ENCODE assay signal across 10 mouse cellular contexts in the genomic region with DNA sequence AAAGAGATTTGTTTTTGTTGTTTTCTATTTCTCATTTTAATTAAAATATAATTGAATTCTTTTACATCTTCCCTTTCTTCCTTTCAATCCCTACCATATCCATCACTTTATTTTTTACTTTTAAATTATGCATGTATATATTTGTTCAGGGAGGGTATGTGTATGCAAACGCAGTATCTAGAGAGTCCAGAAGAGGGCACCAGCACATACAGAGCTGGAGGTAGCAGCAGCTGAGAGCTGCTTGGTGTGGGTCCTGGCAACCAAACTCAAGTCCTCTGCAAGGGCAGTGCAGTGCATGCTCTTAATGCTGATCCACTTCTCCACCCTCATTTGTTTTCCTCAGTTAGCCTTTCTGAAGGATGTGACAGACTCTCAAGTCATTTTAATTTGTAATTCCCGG.
DNase-seq lines count a peak whose midpoint lies in the region; ATAC-seq lines count a peak whose summit lies in the region.
"Had no signal": no experiment of that assay in that cellular context is flagged by ENCODE, and none has a peak within 500 bp of the region (broad histone marks: within the 10 kb centered on the region; RNA-seq: fewer than 3 reads in every experiment).

No protein-coding gene starts in this region.

- 50% methylated on average over 2 of the region's 2 CpGs for WGBS in heart, embryonic 12.5 days
- WGBS in midbrain, embryonic 14.5 days, result 53% methylated on average over 2 of the region's 2 CpGs
- WGBS in midbrain, embryonic 15.5 days, result 55% methylated on average over 2 of the region's 2 CpGs

- no peak overlapping the region for H3K4me3 ChIP-seq in heart, embryonic 12.5 days
- no peak overlapping the region for H3K4me3 ChIP-seq in midbrain, embryonic 14.5 days (replicated peaks; ENCODE audit: low read depth, low read length)
- no peak overlapping the region for H3K4me3 ChIP-seq in midbrain, embryonic 15.5 days
- H3K4me3 ChIP-seq: embryonic facial prominence, embryonic 12.5 days had no signal

- DNase-seq in heart, postnatal 10 days, result peak; percentile 5 to 26
- DNase-seq in midbrain, embryonic 14.5 days, result peak; percentile 26
- peak; percentile 48 for DNase-seq in adrenal gland, postnatal 14 days
- DNase-seq in lung, postnatal 10 days, result peak; percentile 13
- no peak for DNase-seq in frontal cortex, postnatal 25 days (ENCODE audit: low spot score in 2 of 2)
- DNase-seq in spleen, postnatal 36 days (ENCODE audit: low spot score in 2 of 2), result no peak

- H3K27me3 ChIP-seq in heart, embryonic 12.5 days (replicated peaks), result no peaks in the 10 kb centered on the region
- no peaks in the 10 kb centered on the region for H3K27me3 ChIP-seq in midbrain, embryonic 14.5 days (ENCODE audit: control insufficient read depth, insufficient read depth, low read length)
- no peaks in the 10 kb centered on the region for H3K27me3 ChIP-seq in midbrain, embryonic 15.5 days (replicated peaks)
- H3K27me3 ChIP-seq: embryonic facial prominence, embryonic 12.5 days had no signal

- no peak for ATAC-seq in heart, embryonic 12.5 days (ENCODE audit: insufficient number of reproducible peaks, low FRiP score)
- no peak for ATAC-seq in midbrain, embryonic 14.5 days (ENCODE audit: low FRiP score, low TSS enrichment)
- no peak for ATAC-seq in midbrain, embryonic 15.5 days (replicated peaks)
- ATAC-seq: hindbrain, embryonic 16.5 days had no signal

- H3K4me2 ChIP-seq in heart, embryonic 12.5 days, result no peak overlapping the region
- no peak overlapping the region for H3K4me2 ChIP-seq in midbrain, embryonic 14.5 days (ENCODE audit: low read length)
- no peak overlapping the region for H3K4me2 ChIP-seq in midbrain, embryonic 15.5 days
- H3K4me2 ChIP-seq: embryonic facial prominence, embryonic 12.5 days had no signal

- intact Hi-C loops in heart, postnatal 10 days (cut with DNase I), result loop anchor here (1.0 kb wide), 1 partner anchor 187 kb away; no protein-coding TSS in a partner anchor

- H3K9me3 ChIP-seq in heart, embryonic 12.5 days (replicated peaks), result no peaks in the 10 kb centered on the region
- no peaks in the 10 kb centered on the region for H3K9me3 ChIP-seq in midbrain, embryonic 14.5 days (ENCODE audit: control insufficient read depth, low read length)
- no peaks in the 10 kb centered on the region for H3K9me3 ChIP-seq in midbrain, embryonic 15.5 days
- H3K9me3 ChIP-seq: embryonic facial prominence, embryonic 12.5 days had no signal

- H3K4me1 ChIP-seq in heart, embryonic 12.5 days (replicated peaks), result no peaks in the 10 kb centered on the region
- no peaks in the 10 kb centered on the region for H3K4me1 ChIP-seq in midbrain, embryonic 14.5 days (ENCODE audit: control insufficient read depth, insufficient read depth, low read length)
- H3K4me1 ChIP-seq in midbrain, embryonic 15.5 days, result no peaks in the 10 kb centered on the region
- H3K4me1 ChIP-seq: embryonic facial prominence, embryonic 12.5 days had no signal

- no peak overlapping the region for H3K9ac ChIP-seq in heart, embryonic 12.5 days
- no peak overlapping the region for H3K9ac ChIP-seq in midbrain, embryonic 14.5 days (replicated peaks; ENCODE audit: low read length)
- H3K9ac ChIP-seq in midbrain, embryonic 15.5 days, result no peak overlapping the region
- H3K9ac ChIP-seq: embryonic facial prominence, embryonic 12.5 days had no signal

- H3K27ac ChIP-seq in heart, embryonic 12.5 days (ENCODE audit: poor library complexity, severe bottlenecking), result no peak overlapping the region
- no peak overlapping the region for H3K27ac ChIP-seq in midbrain, embryonic 14.5 days (replicated peaks; ENCODE audit: low read depth, low read length)
- H3K27ac ChIP-seq in midbrain, embryonic 15.5 days, result no peak overlapping the region
- H3K27ac ChIP-seq: embryonic facial prominence, embryonic 12.5 days had no signal

- no peaks in the 10 kb centered on the region for H3K36me3 ChIP-seq in heart, embryonic 12.5 days
- H3K36me3 ChIP-seq in midbrain, embryonic 14.5 days (ENCODE audit: control insufficient read depth, insufficient read depth, low read length), result no peaks in the 10 kb centered on the region
- H3K36me3 ChIP-seq in midbrain, embryonic 15.5 days (replicated peaks), result no peaks in the 10 kb centered on the region
- H3K36me3 ChIP-seq: embryonic facial prominence, embryonic 12.5 days had no signal

Comparison
In these comparisons a context has a peak if more than half of its experiments do, and no peak if none do; other contexts are left out.
1. DNase-seq: peak in heart, postnatal 10 days (2 of 2), midbrain, embryonic 14.5 days (single experiment), adrenal gland, postnatal 14 days (single experiment) and lung, postnatal 10 days (single experiment); none in frontal cortex, postnatal 25 days (0 of 2) and spleen, postnatal 36 days (0 of 2).